Mouse (Mus musculus): Measurements from ENCODE around the gene Ppp2r1b.
A peak's percentile ranks its signal among the peaks of the same experiment; 100 is the strongest.
"Not testable (repeated sequence)": the region's sequence is repeated elsewhere in the genome, so short reads cannot be mapped to it uniquely, and the experiment has no call there.

Ppp2r1b gene

GRCm38 (mm10) chr9:50845081-50845480 lies at the start of gene Ppp2r1b:
TSS of gene Ppp2r1b (plus strand) at chr9:50845301.
- DNase-seq: peak in 1 of 2 experiments; percentile 41

GRCm38 (mm10) chr9:50796776-50797175 lies 48.3 kb upstream of the Ppp2r1b start:
- peak; percentile 47 to 54 for DNase-seq

DNA sequence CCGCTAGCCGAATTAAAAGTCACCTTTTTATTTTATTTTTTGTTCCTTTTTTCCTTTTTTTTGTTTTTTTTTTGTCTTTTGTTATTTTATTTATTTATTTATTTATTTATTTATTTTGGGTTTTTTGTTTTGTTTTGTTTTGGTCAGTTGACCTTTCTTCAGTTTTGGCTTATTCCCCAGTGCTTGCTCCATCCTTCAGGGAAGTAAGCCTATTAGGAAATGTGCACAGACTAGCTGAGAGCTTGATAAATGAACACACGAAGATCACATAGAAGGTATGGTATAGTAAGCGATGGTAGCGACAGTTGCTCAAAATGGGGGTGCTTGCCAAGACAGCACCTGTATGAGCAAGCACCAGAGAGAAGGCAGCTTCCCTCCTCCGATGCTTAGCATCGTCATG lies 47.5 kb upstream of the Ppp2r1b start:
- DNase-seq: no peak

DNA sequence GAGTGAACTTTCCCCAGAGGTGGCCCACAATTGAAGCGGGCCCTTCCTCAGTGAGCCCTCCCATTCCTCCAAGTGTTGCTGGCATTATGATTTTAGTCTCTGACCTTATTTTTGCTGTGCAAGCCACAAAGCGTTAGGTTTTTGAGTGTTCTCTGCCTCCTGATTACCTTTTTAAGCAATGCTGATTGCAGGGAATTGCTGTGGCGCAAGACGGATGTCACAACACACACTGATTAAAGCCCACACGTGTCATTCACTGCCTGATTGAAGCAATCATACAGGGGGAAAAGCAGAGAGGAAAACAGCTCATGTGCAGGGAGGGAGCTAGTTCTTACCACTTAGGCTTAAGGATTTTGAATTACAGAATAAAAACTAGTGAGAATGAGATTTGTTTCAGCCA lies 46.7 kb upstream of the Ppp2r1b start:
- DNase-seq: no peak

DNA sequence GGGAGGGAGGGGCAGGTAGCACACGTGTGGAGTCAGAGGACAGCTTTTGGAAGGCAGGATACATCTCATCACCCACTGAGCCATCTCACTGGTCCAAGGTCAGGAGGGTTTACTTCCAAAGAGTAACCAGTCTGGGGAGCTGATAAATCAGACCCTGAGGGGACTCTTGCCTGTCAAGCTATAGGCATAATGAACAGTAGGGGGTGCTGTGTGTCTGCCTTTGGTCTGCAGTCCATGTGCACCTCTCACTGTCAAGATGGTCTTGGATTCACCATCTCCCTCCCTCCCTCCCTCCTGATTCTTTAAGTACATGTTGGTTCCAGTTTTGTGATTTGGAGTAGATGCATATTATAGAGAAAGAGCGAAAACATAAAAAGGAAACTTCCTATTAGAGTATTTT lies 44.1 kb upstream of the Ppp2r1b start:
- DNase-seq: peak; percentile 67 to 72

- no peak for DNase-seq
These were observed 41.9 kb upstream of the Ppp2r1b start for GRCm38 (mm10) chr9:50803055-50803671.

DNA sequence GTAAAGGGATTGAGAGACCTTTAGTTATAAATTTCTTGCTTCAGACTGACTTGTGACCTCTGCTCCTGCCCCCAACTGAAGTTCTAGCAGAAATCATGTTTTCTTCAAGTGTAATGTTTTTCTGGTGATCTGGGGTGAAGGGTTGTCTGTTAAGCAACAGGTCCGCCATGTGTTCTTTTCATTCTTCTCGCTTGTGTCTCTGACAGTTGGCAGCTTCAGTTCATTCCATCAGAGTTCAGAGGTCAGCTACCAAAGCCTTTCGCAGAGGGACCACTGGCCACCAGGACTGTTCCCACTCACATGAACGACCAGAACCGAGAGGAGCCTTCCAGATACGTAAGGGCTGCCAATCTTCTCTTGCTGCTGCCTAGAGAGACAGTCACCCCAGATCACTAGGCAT lies 36.6 kb upstream of the Ppp2r1b start:
- DNase-seq: peak; percentile 43 to 66

DNA sequence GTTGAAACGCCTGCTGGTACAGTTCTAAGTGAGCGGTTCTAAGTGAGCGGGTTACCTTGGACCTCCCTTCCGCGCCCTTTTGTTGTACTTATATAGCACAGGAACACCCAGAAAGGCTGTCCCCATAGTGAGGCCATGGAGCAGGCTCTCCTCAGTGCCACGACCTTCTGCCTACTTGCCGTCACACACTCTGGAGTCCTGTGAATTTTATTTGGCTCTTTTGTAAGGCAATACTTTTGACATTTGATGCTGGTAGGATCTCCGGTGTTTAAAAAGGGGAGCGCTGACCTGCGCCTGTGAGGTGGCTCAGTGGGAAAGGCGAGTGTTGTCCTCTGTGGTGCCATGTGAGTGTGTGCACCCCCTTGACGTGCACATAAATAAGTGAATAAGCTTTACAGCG lies 36.0 kb upstream of the Ppp2r1b start:
- no peak for DNase-seq

- DNase-seq: no peak
These were observed 33.9 kb upstream of the Ppp2r1b start for GRCm38 (mm10) chr9:50811187-50811586.

DNA sequence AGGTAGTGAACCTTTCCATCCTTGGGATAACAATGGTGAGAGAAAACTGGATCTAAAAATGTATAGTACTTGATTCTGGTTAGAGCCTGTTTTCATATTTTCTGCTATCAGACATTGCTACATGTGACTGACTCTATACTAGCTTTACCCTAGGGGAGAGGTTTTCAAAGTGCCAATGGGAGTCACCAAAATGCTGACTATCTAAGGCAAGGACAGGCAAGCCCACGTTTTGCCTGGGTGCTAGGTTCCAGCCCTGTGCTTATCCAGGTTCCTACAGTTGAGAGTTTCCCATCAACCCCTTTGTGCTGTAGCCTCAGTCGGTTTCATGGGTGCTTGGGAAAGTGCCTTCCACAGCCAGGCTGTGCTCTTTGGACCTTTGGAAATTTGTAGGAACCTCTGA lies 33.4 kb upstream of the Ppp2r1b start:
- no peak for DNase-seq

DNA sequence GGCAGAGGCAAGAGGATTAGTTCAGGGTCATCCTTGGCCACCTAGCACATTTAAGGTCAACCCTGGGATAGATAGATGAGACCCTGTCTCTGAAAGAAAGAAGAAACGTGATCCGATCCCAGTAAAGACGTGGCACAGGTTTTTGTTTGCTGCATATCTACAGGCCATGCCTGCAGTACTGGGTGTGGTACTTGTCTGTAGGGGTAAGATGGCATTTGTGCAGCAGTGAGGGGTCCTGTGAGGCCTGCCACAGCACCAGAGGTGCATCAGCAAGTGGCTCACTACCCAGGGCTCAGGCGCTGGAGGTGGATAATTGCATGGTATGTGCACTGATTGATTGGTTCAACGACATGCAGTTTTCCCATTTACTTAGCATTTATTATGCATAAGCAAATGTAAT lies 31.3 kb upstream of the Ppp2r1b start:
- DNase-seq: no peak

DNA sequence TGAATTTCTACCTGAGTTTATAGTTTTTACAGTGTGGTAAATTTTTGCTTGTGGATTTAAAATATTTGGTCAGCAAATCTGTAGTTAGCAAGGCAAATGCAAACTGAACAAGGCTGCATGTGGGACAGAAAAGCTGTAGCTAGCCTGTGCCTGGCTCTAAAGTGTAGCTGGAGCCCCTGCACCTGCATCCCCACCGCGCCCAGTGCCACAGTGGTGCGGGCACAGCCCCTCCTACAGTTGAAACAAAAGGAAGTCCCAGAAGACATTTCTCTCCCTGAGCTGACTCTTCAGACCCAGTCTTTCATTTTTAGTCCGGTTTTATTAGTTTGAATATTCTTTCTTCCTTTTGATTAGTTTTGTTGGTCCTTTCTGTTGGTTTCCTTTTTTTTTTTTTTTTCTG lies 29.4 kb upstream of the Ppp2r1b start:
- no peak for DNase-seq

GRCm38 (mm10) chr9:50816512-50816911 lies 28.6 kb upstream of the Ppp2r1b start:
- DNase-seq: no peak

- no peak for DNase-seq
These were observed 27.1 kb upstream of the Ppp2r1b start for GRCm38 (mm10) chr9:50818050-50818449.

GRCm38 (mm10) chr9:50819716-50820115 lies 25.4 kb upstream of the Ppp2r1b start:
- DNase-seq: no peak

- DNase-seq: no peak
These were observed 23.4 kb upstream of the Ppp2r1b start for GRCm38 (mm10) chr9:50821651-50822050.

DNA sequence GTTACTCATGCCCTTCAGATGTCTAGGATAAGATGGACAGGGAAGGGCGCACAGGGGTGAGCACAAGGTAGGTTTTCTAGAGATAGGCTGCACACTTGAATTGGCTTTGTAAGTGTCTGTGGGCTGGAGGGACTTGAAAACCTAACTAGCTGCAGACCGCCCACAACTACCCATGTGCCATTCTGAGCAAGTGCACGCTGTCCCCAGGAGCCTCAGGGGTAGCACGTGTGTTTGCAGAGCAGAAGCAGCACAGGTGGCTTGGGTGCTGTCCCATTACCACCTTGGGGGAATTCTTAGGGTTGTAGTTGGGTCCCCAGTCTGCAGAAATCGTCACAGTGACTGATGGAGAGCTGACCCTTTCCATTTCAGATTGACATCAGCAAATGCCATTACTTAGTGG lies 22.9 kb upstream of the Ppp2r1b start:
- no peak for DNase-seq

DNA sequence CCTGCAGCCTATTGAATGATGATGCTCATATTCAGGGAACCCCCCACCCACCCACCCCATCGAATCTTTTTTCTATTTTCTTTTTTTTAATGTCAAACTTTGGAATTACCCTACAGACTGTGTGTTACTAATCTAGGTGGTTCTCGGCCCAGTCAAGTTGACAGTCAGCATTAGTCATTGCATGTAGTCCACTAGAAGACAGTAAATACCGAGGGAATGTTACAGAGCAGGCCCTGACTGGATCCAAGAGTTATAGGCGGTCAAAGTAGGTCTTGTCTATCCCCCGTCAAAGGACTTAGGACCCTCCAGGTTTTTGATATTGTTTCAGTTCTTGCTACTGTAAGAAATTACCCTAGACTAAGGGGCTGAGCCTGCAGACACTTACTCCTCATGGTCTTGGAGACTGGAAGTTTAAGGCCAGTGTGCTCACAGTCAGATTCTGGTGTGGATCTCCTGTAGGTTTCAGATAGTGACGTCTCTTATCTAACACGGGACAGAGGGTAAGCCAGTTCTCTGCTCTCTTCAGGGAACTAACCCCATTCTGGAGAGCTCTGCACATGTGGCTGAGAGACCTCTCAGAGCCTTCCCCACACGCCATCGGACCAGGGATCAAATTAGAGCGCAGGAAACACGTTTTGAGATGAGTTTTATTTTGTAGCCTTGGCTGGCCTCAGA lies 21.2 kb upstream of the Ppp2r1b start:
- no peak for DNase-seq

- no peak for DNase-seq
These were observed 13.6 kb upstream of the Ppp2r1b start for GRCm38 (mm10) chr9:50831514-50831913.

DNA sequence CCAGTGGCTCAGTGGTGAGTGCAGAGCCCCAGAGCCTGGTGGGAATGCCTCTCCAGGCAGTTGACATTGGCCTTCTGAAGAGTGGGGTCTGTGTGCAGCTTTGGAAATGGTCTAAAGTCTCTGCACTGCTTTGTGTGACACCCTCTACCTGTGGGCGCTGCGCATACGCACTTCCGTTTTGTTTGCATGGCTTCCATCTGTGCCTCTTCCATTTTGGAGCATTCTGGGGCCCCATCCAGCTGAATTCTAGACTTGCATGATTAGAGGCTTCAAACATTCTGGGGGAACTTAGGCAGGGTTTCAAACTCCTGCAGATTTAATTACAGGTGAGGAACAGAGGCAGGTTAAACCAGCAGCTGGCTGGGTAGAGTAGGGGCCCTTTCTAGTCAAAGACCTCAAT lies 12.9 kb upstream of the Ppp2r1b start:
- no peak for DNase-seq

- not testable (repeated sequence) for DNase-seq
These were observed 12.5 kb upstream of the Ppp2r1b start for GRCm38 (mm10) chr9:50832582-50832981.

DNA sequence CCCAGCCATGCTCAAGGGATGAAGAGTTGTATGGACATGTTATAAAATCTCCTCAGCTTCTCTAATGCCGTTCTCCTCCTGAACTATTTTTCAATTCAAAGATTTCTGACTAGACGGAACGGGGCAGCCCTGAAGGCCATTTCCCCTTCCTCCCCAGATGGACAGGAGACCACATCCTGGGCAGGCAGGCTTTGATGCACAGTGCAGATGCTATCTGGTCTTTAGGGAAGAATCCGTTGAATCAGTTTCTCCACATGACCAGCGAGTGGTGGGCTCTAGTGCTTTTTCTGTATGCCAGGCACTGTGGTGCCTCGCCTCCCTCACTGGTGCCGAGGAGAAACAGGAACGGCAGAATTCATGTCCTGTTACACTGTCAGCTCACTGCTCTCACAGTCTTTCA lies 11.3 kb upstream of the Ppp2r1b start:
- DNase-seq: no peak

GRCm38 (mm10) chr9:50835068-50835705 lies 9.9 kb upstream of the Ppp2r1b start:
- no peak for DNase-seq

DNA sequence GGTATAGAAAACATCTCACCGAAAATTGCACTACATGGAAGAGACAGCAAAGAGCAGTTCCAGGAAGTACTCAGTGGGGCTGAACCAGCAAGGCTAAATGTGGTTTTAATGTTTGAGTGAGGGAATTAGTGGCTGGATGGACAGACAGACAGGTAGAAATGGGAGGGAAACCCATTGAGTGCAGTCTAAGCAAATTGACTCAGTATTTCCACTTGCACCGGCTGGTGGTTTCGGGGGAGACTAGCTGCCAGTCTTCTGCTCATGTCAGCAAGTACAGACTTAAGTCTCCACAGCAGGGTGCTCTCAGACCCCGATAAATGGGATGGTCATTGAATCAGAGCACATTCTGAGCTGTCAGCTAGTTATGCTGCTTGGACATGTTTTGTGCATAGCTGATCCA lies 9.0 kb upstream of the Ppp2r1b start:
- no peak for DNase-seq

Data from kidney, postnatal 36 days (tissue).